Mouse (Mus musculus): ENCODE measurements around the gene Gm47995.
"Not testable (repeated sequence)": the region's sequence is repeated elsewhere in the genome, so short reads cannot be mapped to it uniquely, and the experiment has no call there.

Gm47995 gene

DNA sequence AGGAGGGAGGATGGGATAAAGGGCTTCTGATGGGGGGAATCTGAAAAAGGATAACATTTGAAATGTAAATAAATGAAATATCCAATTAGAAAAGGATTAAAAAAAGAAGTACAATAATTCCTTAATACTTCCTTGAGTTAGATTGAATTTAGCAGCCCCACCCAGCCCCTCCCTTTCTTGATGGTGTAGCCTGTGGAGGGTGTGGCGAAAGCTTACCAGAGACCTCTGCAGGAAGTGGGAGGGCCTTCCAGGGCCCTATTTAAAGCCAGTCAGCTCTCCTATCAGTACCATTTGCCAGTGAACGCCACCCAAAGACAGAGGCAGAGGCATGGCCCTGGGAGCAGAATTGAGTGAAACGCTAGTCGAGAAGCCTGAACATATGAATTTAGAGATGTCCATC is at the start of gene Gm47995:
Gm47995 (plus strand) TSS at position 329 of the 400 bp plus-strand sequence.
- DNase-seq: not testable (repeated sequence)

DNA sequence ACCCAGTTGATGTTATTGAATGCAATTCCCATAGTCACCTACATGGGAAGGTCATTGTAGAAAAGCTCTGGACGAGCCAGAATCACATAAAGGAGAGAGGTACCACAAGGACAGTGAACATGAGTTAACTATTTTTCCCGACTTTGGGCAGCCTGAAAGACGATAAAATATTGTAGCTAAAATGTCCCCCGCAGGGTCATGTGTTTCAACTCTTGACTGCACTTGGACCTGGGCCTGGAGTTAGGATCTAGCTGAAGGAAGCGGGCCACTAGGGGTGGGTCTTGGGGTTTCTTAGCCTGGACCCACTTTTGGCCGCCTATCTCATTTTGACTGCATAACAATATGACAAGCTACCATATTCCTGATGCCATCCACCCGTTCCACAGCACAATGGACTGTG is 48.0 kb upstream of the Gm47995 start:
- DNase-seq: no peak

DNA sequence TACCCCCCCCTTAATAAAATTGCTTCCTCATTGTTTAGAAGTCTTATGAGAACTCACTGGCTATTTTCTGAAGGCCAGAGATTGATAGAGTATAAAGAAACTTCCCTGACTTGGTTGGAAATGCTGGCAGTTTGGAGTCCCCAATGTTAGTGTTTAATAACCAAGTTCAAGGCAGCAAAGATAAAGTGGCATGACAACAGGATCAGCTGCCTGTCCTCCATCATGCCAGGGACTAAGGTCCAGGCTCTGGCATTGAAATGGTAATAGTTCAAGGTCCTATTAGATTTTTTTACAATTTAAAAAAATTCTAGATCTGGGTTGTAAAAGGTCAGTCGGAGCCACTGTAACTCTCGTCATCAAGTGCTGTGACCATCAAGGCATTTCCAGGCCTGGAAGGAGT is 47.2 kb upstream of the Gm47995 start:
- DNase-seq: no peak

DNA sequence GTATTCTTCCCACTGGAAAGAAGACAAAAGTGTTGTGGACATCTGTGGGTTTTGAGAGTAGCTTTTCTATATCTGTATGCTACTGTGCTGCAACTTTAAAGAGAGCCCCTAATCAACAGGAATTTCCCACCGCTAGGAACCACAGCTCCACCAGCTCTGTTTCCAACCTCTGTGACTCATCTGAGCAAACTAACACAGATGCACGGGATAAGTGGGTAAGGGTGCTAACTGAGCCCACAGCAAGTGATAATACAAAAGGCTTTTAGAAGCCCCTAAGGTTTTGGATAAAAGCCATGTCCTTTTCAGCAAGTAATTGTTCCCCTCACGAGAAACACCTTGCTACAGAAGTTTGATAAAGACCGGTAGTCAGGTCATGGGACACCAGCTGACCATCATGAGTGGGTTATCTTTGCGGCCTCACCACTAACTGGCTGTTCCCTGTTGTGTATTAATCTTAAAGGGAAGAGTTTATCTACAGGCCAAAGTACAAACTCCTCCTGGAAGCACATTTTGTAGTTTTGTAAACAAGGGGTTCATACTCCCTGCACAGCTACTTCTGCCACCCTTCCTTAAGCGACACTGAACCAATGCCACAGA is 45.1 kb upstream of the Gm47995 start:
- no peak for DNase-seq

DNA sequence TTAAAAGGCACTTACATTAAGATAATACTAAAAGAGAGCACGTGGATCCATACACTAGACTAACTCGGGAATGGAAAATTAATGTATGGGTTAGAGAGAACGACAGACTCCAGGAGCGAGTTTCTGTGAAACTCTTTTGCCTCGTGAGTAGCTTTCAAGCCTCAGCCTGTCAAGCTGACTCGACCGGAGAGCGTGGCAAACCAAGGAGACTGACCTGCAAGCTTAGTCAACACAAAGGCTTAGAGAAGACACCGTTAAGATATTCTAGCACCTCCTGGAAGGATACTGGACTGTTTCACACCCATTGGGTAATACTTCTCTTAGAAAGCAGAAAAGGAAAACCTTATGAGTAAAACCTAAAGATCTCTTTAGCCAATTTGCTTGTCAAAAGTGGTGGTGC is 44.1 kb upstream of the Gm47995 start:
- not testable (repeated sequence) for DNase-seq

DNA sequence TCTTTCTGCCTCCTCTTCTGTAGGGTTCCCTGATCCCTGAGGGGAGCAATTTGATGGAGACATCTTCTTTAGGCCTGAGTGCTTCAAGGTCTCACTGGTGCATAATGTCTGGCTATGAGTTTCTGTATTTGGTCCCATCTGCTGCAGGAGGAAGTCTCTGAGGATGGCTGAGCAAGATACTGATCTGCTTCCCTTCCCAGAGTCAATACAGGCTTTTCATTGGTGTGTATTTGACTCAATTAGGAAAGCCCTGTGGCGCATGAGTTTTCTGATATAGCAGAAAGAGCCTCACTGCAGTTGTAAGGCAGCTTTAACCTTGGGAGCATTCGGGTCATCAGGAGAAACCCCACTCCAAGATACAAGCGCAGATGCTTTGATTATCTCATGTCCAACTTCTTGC is 42.1 kb upstream of the Gm47995 start:
- no peak for DNase-seq

DNA sequence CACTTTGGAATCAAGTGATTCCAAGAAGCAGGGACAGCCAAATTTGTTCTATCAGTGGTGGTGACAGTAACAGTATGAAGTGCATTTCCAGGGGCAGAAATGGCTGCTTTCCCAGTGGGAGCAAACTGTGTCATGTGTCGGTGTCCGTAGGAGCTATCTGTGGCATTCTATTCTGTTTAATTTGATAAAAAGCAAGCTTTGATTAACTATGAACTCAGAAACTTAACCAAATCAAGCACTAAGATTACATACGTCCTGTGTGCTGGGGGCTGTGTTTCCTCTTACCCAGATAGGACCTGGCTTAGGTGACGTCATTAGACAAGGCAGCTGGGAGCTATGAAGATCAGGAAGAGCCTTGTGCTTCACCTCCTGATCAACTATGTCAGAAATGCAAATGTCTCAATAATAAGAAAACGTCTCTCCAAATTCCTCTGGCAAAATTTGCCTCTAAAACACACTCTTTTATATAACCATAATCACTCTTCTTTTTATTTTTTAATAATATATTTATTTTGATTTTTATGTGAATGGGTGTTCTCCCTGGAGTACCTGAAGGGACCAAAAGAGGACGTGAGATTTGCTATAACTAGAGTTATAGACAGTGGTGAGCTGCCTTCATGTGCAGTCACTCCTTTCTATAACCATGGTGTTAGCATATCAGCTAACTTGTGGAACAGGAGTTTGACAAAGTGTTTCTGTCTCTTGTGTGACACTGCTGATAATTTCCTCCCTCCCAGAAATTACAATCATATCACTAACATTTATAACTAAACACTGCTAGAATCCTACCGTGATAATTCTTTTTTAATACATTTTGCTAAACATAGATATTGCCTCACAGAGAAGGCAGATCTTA is 41.2 kb upstream of the Gm47995 start:
- no peak for DNase-seq

DNA sequence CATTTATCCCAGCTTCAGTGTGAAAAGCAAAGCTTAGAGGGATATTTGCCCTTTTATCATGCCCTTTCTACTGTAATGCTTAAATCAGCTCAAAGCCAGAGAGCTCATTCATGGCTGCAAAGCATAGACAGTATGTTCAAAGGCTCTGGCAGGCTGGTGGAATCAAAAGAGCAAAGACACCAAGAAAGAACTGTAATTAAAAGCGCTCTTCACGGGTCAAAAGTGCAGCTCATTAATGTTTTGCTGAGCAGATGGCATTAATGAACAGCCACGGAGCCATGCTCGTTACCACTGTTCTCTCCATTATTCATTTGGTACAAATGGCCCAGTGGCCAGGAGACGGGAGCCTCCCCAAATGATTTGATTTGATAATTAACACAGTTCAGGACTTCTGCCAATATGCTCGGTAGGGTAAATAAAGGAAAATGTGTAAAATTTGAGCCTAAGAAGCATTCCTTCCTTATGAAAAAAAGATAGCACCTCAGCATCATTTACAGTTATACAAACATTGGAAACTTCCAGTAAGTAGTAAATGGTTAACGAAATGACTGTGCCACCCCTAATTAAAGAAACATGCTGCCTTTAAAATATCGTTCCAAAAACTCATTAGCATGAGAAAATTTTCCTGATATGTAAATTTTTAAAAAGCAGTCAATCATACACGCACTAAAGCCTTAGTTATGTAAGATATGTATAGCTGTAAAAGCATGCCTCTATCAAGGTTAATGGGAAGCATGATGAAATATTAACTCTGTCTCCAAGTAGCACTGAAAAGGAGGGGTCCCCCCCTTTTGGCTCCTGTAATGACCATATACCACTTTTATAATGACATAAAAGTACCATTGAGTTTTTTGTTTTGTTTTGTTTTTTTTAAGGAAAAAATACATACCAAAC is 40.0 kb upstream of the Gm47995 start:
- DNase-seq: no peak

DNA sequence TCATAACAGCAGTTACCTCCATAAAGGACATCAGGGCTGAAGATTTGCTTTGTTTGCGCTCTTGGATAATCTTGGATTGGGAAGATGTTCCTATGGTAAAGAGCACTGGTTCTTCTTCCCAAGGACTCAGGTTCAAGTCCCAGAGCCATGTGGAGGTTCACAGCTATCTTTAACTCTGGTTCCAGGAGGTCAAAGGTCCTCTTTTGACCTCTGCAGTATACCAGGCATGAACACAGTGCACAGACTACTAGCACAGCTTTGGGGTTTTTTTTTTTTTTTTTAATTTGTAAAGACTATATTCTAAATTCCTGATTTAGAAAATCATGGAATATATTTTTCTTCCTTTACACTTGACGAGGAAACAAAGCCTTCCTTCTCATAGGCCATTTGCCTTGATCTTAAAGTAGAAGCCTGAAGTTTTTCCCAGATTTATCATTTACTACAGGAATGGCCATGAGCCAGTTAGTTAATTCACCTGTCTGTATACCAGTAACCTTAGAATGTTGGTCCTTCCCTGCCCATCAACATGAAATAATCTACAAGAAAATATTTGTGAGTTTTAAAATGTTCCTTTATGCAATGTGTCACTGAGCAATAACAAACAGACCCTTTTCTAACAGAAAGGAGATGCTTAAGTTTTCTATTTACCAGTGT is 39.3 kb upstream of the Gm47995 start:
- DNase-seq: no peak

DNA sequence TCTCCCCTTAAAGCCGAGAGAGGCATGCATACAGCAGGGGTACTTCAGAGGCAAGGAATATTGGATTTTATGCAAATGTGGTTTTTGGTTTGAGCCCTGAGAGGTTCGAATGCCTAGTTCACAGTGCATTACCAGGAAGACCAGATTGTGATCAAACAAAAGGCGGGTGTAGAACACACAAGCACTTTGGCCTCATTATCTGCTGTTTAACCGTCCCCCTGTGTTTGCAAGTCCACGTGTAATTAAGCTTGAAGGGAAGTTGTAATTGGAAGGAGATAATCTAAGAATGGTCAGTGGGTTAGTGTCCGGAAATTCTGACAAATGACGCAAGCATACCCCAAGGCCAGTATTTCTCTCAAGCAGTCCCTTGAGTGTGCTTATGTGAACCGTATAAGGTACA is 32.2 kb upstream of the Gm47995 start:
- DNase-seq: no peak

DNA sequence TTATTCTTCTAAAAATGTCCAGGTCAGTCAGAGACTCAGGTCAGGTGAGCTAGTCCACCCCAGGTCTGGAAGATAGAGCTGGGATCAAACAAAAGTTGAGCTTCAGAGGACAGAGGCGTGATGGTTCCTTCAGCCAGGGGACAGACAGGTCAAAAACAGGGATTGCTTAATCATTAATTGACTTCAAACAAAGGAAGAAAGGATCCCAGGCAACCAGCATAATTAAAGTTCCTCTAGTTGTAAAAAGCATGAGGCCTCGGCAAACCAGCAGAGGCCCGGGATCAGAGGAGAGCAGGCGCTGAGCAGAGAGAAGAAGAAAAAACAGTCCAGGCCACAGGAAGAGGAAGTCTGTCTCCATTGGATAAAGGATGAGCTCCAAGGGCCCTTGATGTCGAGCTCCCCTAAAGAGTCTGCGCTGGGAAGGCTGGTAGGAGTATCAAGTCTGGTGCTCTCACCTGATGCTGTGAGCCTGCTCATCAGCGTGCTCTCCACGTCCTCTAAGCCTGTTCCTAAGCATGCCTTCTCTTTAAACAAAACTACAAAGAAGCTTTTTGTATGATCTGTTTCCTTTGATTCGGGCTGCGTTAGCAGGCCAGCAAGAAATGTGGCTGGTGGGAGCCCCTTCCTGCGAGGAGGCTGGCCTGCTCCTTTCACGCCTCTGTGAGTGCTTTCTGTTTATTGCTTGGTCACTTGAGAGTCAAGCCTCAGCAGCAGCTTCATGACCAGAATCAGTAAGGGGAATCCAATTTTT is 30.8 kb upstream of the Gm47995 start:
- no peak for DNase-seq

DNA sequence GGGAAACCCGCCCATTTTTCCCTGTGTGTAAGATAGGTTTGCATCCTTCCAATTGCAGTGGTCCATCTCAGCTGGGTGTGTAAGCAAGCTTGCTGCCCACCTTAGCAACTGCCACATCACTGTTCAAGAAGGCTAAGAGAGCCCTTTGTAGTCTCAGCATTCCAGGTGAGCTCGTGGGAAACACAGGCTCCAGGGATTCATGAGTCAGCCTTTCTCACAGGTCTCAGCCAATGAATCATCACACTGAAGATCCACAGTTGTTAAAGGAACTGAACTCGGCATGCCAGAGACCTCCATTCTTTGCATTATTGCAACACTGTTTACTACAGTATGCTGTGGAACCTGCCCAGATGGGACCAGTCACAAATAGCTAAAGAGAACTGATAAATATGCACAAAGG is 29.6 kb upstream of the Gm47995 start:
- DNase-seq: no peak

DNA sequence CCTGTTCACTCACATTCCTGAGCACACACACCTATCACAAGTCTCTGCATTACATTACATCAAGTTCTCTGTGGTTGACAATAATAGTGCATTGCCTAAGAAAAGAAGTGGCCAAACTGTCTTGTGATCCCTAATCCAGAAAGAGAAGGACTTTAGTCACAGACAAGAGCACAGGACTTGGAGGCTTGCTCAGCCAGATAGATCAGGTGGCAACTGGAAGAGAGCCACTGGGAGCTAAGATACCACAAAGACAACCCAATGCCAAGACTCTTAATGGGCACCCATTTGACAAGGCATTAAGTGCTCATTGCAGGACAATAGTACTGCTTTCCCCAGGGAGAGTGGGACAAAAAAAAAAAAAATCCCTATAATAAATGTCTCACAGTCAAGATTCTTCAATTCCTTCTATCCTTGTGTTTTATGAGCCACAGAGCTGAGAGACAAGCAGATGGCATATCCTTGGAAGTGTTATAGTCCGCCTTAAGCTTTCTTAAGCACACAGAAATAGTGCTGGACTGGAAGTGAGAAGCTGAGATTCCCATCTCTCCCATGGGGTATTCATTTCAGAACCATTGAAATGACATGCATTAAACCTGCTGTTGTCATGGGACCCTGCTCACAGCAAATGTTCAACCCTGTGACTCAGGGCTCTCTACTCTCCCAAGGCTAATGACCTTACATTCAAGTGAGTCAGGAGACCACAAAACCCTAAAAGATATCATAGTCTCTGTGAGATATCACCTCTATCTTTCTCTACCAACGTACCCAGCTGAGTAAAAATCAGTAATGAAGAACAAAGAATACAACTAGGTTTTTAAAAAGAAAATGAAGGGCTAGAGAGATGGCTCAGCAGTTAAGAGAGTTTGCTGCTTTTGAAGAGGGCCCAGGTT is 26.4 kb upstream of the Gm47995 start:
- DNase-seq: no peak

DNA sequence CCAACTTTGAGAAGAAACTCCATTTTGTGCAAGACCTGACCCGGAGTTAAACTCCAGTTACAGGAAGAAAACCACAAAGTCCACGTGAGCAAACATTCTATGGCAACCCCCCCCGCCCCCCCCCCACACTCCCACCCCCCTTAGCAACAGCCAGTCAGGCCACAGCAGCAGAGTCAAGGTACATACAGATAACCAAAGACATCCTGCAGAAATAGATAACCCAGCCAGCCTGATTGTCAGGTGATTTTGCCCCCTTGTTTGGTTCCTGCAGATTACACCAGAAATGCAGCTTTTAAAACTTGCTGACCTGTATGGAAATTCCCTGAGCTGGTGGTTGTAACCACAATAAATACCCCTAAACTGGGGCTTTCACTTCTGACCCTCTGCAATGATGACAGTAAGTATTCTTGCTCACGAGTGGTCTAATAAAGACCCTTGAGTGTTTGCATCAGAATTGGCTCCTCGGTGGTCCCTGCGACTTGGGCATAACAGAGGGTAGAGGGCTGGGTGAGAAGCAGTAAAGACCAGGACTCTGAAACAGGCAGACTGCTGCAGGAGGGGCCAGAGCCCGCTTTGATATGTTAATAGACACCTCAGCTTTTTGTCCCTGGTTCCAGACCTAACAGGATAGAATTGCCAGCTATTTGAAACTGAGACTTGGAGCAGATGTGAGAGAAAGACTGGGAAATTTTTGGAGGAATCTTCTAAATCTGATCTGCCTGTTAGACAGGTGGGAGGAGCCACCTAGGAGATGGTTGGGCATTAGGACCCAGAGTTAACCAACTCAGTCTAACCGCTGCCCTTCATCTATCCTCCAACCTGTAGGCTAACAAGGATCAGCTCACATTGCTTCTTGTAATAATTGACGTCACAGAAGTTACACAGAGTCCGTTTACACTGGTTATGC is 21.0 kb upstream of the Gm47995 start:
- DNase-seq: peak in 1 of 2 experiments; percentile 11

DNA sequence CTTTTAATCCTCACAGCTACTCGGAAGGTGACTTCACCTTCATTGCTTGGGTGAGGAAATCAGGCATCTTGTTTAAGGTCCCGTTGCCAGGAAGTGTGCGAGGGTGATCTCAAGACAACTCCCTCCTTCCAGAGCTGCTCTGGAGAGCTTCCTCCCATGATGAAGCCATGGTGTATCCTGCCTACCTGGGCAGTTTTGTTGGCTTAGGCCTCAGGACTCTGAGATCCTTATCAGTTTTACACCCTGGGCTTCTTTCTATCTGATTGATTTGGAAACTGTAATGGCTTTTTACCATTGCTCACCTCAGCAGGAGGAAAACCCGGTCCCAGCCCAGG is 20.3 kb upstream of the Gm47995 start:
- DNase-seq: no peak

DNA sequence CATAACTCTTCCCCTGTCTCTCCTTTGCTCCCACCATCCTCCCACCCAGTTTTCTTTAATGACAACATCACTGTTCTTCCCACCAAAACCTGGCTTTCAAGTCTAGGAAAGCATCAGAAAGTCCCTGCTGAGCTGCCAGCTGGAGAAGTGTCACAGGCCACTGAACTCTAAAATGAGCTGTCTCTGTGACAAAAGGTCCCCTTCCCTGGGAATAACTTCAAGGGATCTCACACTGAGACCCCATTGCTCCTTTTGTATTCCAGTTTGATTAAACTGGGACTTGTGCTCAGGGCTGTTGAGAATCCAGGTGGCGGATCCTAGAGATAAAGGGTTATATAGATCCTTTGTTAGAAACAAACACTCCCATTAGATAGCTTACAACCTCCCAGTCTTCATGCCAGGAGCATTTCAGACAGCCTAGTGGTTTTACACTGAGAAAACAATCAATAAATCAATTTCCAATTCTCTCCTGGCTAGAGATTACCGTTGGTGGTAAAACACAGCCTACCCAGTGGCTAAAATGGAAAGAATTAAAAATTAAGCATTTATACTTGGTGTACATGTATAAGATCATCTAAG is 19.7 kb upstream of the Gm47995 start:
- no peak for DNase-seq

DNA sequence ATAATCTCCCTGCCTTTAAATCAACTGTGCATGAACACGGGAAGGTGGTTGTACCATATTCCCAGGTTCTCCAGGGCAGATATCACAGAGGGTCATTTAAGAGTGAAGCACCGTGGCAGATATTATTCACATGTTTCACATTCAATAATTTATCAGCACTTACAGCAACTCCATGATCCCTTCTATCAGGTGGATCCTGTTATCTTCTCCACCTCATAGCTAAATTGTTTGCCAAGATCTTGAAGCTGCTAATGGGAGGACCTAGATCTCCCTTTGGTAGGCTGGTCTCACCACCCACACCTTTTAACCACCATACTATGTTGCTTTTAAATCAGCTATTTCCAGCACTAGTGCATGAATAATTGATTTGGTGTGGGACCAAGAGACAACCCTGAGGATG is 18.1 kb upstream of the Gm47995 start:
- DNase-seq: no peak

DNA sequence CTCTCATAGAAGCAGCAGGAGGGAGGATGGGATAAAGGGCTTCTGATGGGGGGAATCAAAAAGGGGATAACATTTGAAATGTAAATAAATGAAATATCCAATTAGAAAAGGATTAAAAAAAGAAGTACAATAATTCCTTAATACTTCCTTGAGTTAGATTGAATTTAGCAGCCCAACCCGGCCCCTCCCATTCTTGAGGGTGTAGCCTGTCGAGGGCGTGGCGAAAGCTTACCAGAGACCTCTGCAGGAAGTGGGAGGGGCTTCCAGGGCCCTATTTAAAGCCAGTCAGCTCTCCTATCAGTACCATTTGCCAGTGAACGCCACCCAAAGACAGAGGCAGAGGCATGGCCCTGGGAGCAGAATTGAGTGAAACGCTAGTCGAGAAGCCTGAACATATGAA is 16.0 kb upstream of the Gm47995 start, which contains the start of gene Gm47985:
Gm47985 (plus strand) TSS at position 272 of the 400 bp plus-strand sequence.
- DNase-seq: not testable (repeated sequence)

DNA sequence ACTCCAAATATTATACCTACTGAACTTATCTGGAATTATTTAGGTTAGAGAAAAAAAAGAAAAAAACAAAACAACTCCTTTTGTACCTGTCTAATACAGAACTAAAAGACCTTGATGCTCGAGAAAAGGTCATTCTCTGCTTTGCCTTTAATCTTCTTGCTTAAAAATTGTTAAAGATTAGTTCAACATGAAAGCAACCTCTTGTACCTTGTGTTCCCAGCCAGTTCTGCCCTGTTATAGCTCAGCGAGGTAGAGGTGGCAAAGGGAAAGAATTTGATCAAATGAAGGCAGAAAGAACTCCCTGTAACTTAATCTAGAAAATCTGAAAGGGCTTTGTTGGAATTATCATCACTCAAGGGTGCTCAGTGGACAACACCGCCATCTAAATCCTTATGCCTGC is 12.1 kb upstream of the Gm47995 start:
- not testable (repeated sequence) for DNase-seq

Data from cerebellum, postnatal 25 days (tissue).